Mouse (Mus musculus) kidney, postnatal 0 days (tissue): ENCODE measurements around the gene Ipcef1. TPM values are rescaled to one million over a fixed set of nuclear protein-coding genes. Genes with fewer than 3 reads are reported as not detected.

ENCODE experiments used
- ATAC-seq: fragments of 200-750 bp; cut with Nextera tagmentation; replicated peaks from 2 replicates; pipeline ENCODE4 v1.8.0; 2017; ENCODE audit warnings: low read depth, moderate number of reproducible peaks, moderate TSS enrichment, moderate library complexity; ENCODE audit not compliant: low FRiP score
- DNase-seq: peaks from one replicate; pipeline ENCODE4 v3.0.0-alpha.2; 2016; ENCODE audit warnings: low spot score
- H3K27ac ChIP-seq: fragments of 300-500 bp; sonication (generic); 2 replicates; pipeline ENCODE4 v1.5.1; 2014; ENCODE audit warnings: mild to moderate bottlenecking
- H3K27me3 ChIP-seq: fragments of 300-500 bp; sonication (generic); 2 replicates; pipeline ENCODE4 v1.6.1; 2014; ENCODE audit warnings: low read length, mixed read lengths; ENCODE audit not compliant: insufficient read depth
- H3K36me3 ChIP-seq: fragments of 300-500 bp; sonication (generic); 2 replicates; pipeline ENCODE4 v1.6.1; 2014; ENCODE audit warnings: low read length, mixed read lengths; ENCODE audit not compliant: insufficient read depth
- H3K4me1 ChIP-seq: fragments of 300-500 bp; sonication (generic); replicated peaks from 2 replicates; pipeline ENCODE4 v1.6.1; 2014; ENCODE audit warnings: antibody characterized with exemption, low read length, mixed read lengths; ENCODE audit not compliant: insufficient read depth
- H3K4me2 ChIP-seq: fragments of 300-500 bp; sonication (generic); 2 replicates; pipeline ENCODE4 v1.6.1; 2014; ENCODE audit warnings: mild to moderate bottlenecking, low read length, moderate library complexity, mixed read lengths
- H3K4me3 ChIP-seq: fragments of 300-500 bp; sonication (generic); replicated peaks from 2 replicates; pipeline ENCODE4 v1.5.1; 2014; ENCODE audit warnings: low read depth, low read length
- H3K9ac ChIP-seq: fragments of 300-500 bp; sonication (generic); 2 replicates; pipeline ENCODE4 v1.6.1; 2014; ENCODE audit warnings: low read depth, low read length
- H3K9me3 ChIP-seq: fragments of 300-500 bp; sonication (generic); replicated peaks from 2 replicates; pipeline ENCODE4 v1.6.1; 2016; ENCODE audit warnings: low read length, inconsistent platforms, mixed read lengths
- CTCF ChIP-seq: IDR thresholded peaks from 2 replicates; pipeline ENCODE4 v1.5.1; 2016; ENCODE audit warnings: antibody characterized with exemption, low read depth, mild to moderate bottlenecking, moderate library complexity
- WGBS: fragments of 180-500 bp; shearing (Covaris S2); extraction: QIAGEN DNeasy Blood & Tissue Kit; methylation state at CpG from one replicate; pipeline ENCODE4 v1.1.7; 2014; 5-methylcytosine and 5-hydroxymethylcytosine counted together
- polyA plus RNA-seq: library from polyadenylated mRNA; unstranded; fragments of >200 nt; fragmentation: Nextera tagmentation; extraction: Ambion mirVana; gene quantifications from 2 replicates; pipeline ENCODE4 v1.2.1, GENCODE M21; 2015

The Ipcef1 gene
- polyA plus RNA-seq, 1 experiment from 2014 or later = 2.6 TPM

GRCm38 (mm10) chr10:6916545-6917257 is 135.6 kb downstream of the Ipcef1 start:
- ATAC-seq = peak; percentile 59; the same call in 1 of the 2 replicates
- DNase-seq = peak; percentile 95
- 13% methylated on average over 6 of the region's 6 CpGs for WGBS
- Histone ChIP-seq H3K9ac (no peak overlapping the region), H3K27ac (no peak overlapping the region; the same call in 1 of the 2 replicates), H3K36me3 (no peaks in the 10 kb centered on the region), H3K4me3 (no peak overlapping the region), H3K4me1 (no peaks in the 10 kb centered on the region), H3K27me3 (no peaks in the 10 kb centered on the region), H3K4me2 (no peak overlapping the region), H3K9me3 (no peaks in the 10 kb centered on the region)
- TF ChIP-seq CTCF = no peak

- ATAC-seq (no peak), DNase-seq (no peak)
- Histone ChIP-seq H3K36me3 (no peaks in the 10 kb centered on the region), H3K9ac (no peak overlapping the region), H3K4me3 (no peak overlapping the region), H3K9me3 (no peaks in the 10 kb centered on the region), H3K4me1 (no peaks in the 10 kb centered on the region), H3K27me3 (no peaks in the 10 kb centered on the region), H3K4me2 (no peak overlapping the region), H3K27ac (no peak overlapping the region)
- no peak for TF ChIP-seq CTCF
- WGBS = 76% methylated on average over 1 of the region's 1 CpGs
These were observed 136.3 kb downstream of the Ipcef1 start for GRCm38 (mm10) chr10:6915991-6916390.

- Histone ChIP-seq H3K27me3 (no peaks in the 10 kb centered on the region), H3K9me3 (no peaks in the 10 kb centered on the region), H3K27ac (no peak overlapping the region), H3K4me3 (no peak overlapping the region), H3K9ac (no peak overlapping the region), H3K4me2 (no peak overlapping the region), H3K36me3 (no peaks in the 10 kb centered on the region), H3K4me1 (no peaks in the 10 kb centered on the region)
- TF ChIP-seq CTCF = no peak
- 61% methylated on average over 2 of the region's 2 CpGs for WGBS
- DNase-seq (no peak), ATAC-seq (no peak)
These were observed 142.5 kb downstream of the Ipcef1 start for GRCm38 (mm10) chr10:6909763-6910162.

- H3K36me3 ChIP-seq = no peaks in the 10 kb centered on the region
- no peak overlapping the region for H3K9ac ChIP-seq
- no peaks in the 10 kb centered on the region for H3K4me1 ChIP-seq
- H3K27me3 ChIP-seq = no peaks in the 10 kb centered on the region
- H3K4me3 ChIP-seq = no peak overlapping the region
- 92% methylated on average over 3 of the region's 3 CpGs for whole genome bisulfite sequencing
- H3K9me3 ChIP-seq = no peaks in the 10 kb centered on the region
- no peak for DNase-seq
- ATAC-seq = no peak
- TF ChIP-seq CTCF = no peak
- H3K27ac ChIP-seq = no peak overlapping the region
- no peak overlapping the region for H3K4me2 ChIP-seq
These were observed 150.4 kb downstream of the Ipcef1 start for GRCm38 (mm10) chr10:6901819-6902393.

- 86% methylated on average over 4 of the region's 4 CpGs for WGBS
These were observed 152.2 kb downstream of the Ipcef1 start for GRCm38 (mm10) chr10:6900126-6900525.

GRCm38 (mm10) chr10:6896659-6897303 is 155.5 kb downstream of the Ipcef1 start:
- Histone ChIP-seq H3K27ac (no peak overlapping the region), H3K4me1 (no peaks in the 10 kb centered on the region), H3K9me3 (no peaks in the 10 kb centered on the region), H3K27me3 (no peaks in the 10 kb centered on the region), H3K4me3 (no peak overlapping the region), H3K9ac (no peak overlapping the region), H3K36me3 (no peaks in the 10 kb centered on the region), H3K4me2 (no peak overlapping the region)
- 61% methylated on average over 3 of the region's 3 CpGs for WGBS
- DNase-seq (peak; percentile 35), ATAC-seq (no peak)
- TF ChIP-seq CTCF = no peak

More at GRCm38 (mm10) chr10:6900126-6900525, 152.2 kb downstream of the Ipcef1 start:
- DNase-seq = no peak
- TF ChIP-seq CTCF = no peak
- no peaks in the 10 kb centered on the region for H3K27me3 ChIP-seq
- no peaks in the 10 kb centered on the region for H3K36me3 ChIP-seq
- no peaks in the 10 kb centered on the region for H3K4me1 ChIP-seq
- H3K27ac ChIP-seq = no peak overlapping the region
- no peak overlapping the region for H3K9ac ChIP-seq
- H3K4me3 ChIP-seq = no peak overlapping the region
- no peaks in the 10 kb centered on the region for H3K9me3 ChIP-seq
- no peak for ATAC-seq
- no peak overlapping the region for H3K4me2 ChIP-seq
